Mouse (Mus musculus) midbrain, embryonic 11.5 days (tissue): Measurements from ENCODE around the gene Cyp27a1. TPM values are rescaled to one million over a fixed set of nuclear protein-coding genes. Genes with fewer than 3 reads are reported as not detected.

Experiments
- polyA plus RNA-seq: library from polyadenylated mRNA; unstranded; fragments of >200 nt; fragmentation: Nextera tagmentation; extraction: Ambion mirVana; gene quantifications from 2 replicates; pipeline ENCODE4 v1.2.1, GENCODE M21; 2014

The Cyp27a1 gene
- polyA plus RNA-seq, 1 experiment from 2014 or later: 6.7 TPM

Other genes starting within 250 kb of the Cyp27a1 start
- gene Cnot9, start 207.5 kb upstream of the Cyp27a1 start, polyA plus RNA-seq: 100.0 and 107 TPM in 2 replicates
- gene Plcd4, start 170.7 kb upstream of the Cyp27a1 start, polyA plus RNA-seq: 1.2 and 1.4 TPM in 2 replicates
- 46.9 and 52.3 TPM in 2 replicates for gene Usp37, start 169.3 kb upstream of the Cyp27a1 start, polyA plus RNA-seq
- 6.9 and 8.3 TPM in 2 replicates for gene Zfp142, start 125.3 kb upstream of the Cyp27a1 start, polyA plus RNA-seq
- 16.9 and 22.0 TPM in 2 replicates for gene Bcs1l, start 125.3 kb upstream of the Cyp27a1 start, polyA plus RNA-seq
- gene Rnf25, start 112.2 kb upstream of the Cyp27a1 start, polyA plus RNA-seq: 9.0 and 11.4 TPM in 2 replicates
- 16.1 and 18.5 TPM in 2 replicates for gene Stk36, start 112.1 kb upstream of the Cyp27a1 start, polyA plus RNA-seq
- 40.5 and 41.8 TPM in 2 replicates for gene Ttll4, start 51.8 kb upstream of the Cyp27a1 start, polyA plus RNA-seq
- not detected in 2 replicates for gene Prkag3, start 35.6 kb downstream of the Cyp27a1 start, polyA plus RNA-seq
- 3.3 and 3.4 TPM in 2 replicates for gene Wnt6, start 58.3 kb downstream of the Cyp27a1 start, polyA plus RNA-seq
- gene Wnt10a, start 77.9 kb downstream of the Cyp27a1 start, polyA plus RNA-seq: 1.4 and 2.3 TPM in 2 replicates
- gene Cdk5r2, start 141.4 kb downstream of the Cyp27a1 start, polyA plus RNA-seq: 5.7 and 5.8 TPM in 2 replicates
- 0.41 and 0.69 TPM in 2 replicates for gene Fev, start 171.8 kb downstream of the Cyp27a1 start, polyA plus RNA-seq
- gene Cryba2, start 179.6 kb downstream of the Cyp27a1 start, polyA plus RNA-seq: 0.19 TPM in 1 of 2 replicates, not detected in the other
- gene Cfap65, start 222.0 kb downstream of the Cyp27a1 start, polyA plus RNA-seq: 0.03 and 0.04 TPM in 2 replicates
- gene Ihh, start 238.1 kb downstream of the Cyp27a1 start, polyA plus RNA-seq: 0.22 TPM in 1 of 2 replicates, not detected in the other